Mouse (Mus musculus) hindbrain, embryonic 14.5 days (tissue): Measurements from ENCODE around the gene Tep1. TPM values are rescaled to one million over a fixed set of nuclear protein-coding genes. Genes with fewer than 3 reads are reported as not detected.

Source experiments
- ATAC-seq: fragments of 200-750 bp; cut with Nextera tagmentation; 2 replicates; pipeline ENCODE4 v1.8.0; 2017; ENCODE audit warnings: moderate number of reproducible peaks, mild to moderate bottlenecking, moderate TSS enrichment, moderate library complexity; ENCODE audit not compliant: low FRiP score
- DNase-seq: peaks from one replicate; pipeline ENCODE4 v3.0.0-alpha.2; 2015; ENCODE audit warnings: low spot score
- H3K27ac ChIP-seq: fragments of 300-500 bp; sonication (generic); 2 replicates; pipeline ENCODE4 v1.5.1; 2014; ENCODE audit warnings: mild to moderate bottlenecking, moderate library complexity
- H3K27me3 ChIP-seq: fragments of 300-500 bp; sonication (generic); 2 replicates; pipeline ENCODE4 v1.6.1; 2014; ENCODE audit warnings: mild to moderate bottlenecking, low read length, mixed read lengths; ENCODE audit not compliant: control insufficient read depth, insufficient read depth
- H3K36me3 ChIP-seq: fragments of 300-500 bp; sonication (generic); replicated peaks from 2 replicates; pipeline ENCODE4 v1.6.1; 2014; ENCODE audit not compliant: control insufficient read depth, insufficient read depth
- H3K4me1 ChIP-seq: fragments of 300-500 bp; sonication (generic); replicated peaks from 2 replicates; pipeline ENCODE4 v1.6.1; 2014; ENCODE audit warnings: antibody characterized with exemption, low read length, mixed read lengths; ENCODE audit not compliant: control insufficient read depth, insufficient read depth
- H3K4me2 ChIP-seq: fragments of 300-500 bp; sonication (generic); replicated peaks from 2 replicates; pipeline ENCODE4 v1.6.1; 2014; ENCODE audit warnings: mild to moderate bottlenecking, moderate library complexity
- H3K4me3 ChIP-seq: fragments of 300-500 bp; sonication (generic); replicated peaks from 2 replicates; pipeline ENCODE4 v1.5.1; 2014; ENCODE audit warnings: mild to moderate bottlenecking, low read length
- H3K9ac ChIP-seq: fragments of 300-500 bp; sonication (generic); 2 replicates; pipeline ENCODE4 v1.6.1; 2014
- H3K9me3 ChIP-seq: fragments of 300-500 bp; sonication (generic); 2 replicates; pipeline ENCODE4 v1.6.1; 2016; ENCODE audit warnings: low read length; ENCODE audit not compliant: control insufficient read depth
- WGBS: fragments of 180-500 bp; shearing (Covaris S2); extraction: QIAGEN DNeasy Blood & Tissue Kit; methylation state at CpG from one replicate; pipeline ENCODE4 v1.1.7; 2014; 5-methylcytosine and 5-hydroxymethylcytosine counted together
- polyA plus RNA-seq: library from polyadenylated mRNA; unstranded; fragments of >200 nt; fragmentation: Nextera tagmentation; extraction: Ambion mirVana; gene quantifications from 2 replicates; pipeline ENCODE4 v1.2.1, GENCODE M21; 2014

Gene Tep1
- polyA plus RNA-seq, 1 experiment from 2014 or later: 3.3 TPM

GRCm38 (mm10) chr14:50804683-50805082 is 65.7 kb downstream of the Tep1 start:
- no peak overlapping the region for H3K4me2 ChIP-seq
- H3K4me1 ChIP-seq: 0 out of 2 replicates have a peak, but pooled peaks cover 12% of the 10 kb centered on the region
- no peaks in the 10 kb centered on the region for H3K27me3 ChIP-seq
- WGBS: 75% methylated on average over 13 of the region's 13 CpGs
- ATAC-seq: no peak
- H3K4me3 ChIP-seq: no peak overlapping the region
- no peak for DNase-seq
- no peak overlapping the region for H3K9ac ChIP-seq
- H3K9me3 ChIP-seq: no peaks in the 10 kb centered on the region
- H3K36me3 ChIP-seq: no peaks in the 10 kb centered on the region
- no peak overlapping the region for H3K27ac ChIP-seq

- Histone ChIP-seq H3K27ac (no peak overlapping the region), H3K27me3 (no peaks in the 10 kb centered on the region), H3K9ac (no peak overlapping the region), H3K4me3 (no peak overlapping the region), H3K4me2 (no peak overlapping the region), H3K36me3 (no peaks in the 10 kb centered on the region), H3K9me3 (no peaks in the 10 kb centered on the region), H3K4me1 (0 out of 2 replicates have a peak, but pooled peaks cover 7% of the 10 kb centered on the region)
- DNase-seq (peak; percentile 48), ATAC-seq (no peak)
- 68% methylated on average over 4 of the region's 4 CpGs for WGBS
Measured at GRCm38 (mm10) chr14:50802843-50803562, 67.4 kb downstream of the Tep1 start.

- no peak for DNase-seq
- H3K27ac ChIP-seq: no peak overlapping the region
- 87% methylated on average over 6 of the region's 6 CpGs for WGBS
Measured at GRCm38 (mm10) chr14:50802441-50802840, 67.9 kb downstream of the Tep1 start.

GRCm38 (mm10) chr14:50799502-50800259 is 70.7 kb downstream of the Tep1 start:
- H3K27me3 ChIP-seq: no peaks in the 10 kb centered on the region
- no peak overlapping the region for H3K4me3 ChIP-seq
- no peak overlapping the region for H3K27ac ChIP-seq
- no peaks in the 10 kb centered on the region for H3K9me3 ChIP-seq
- H3K36me3 ChIP-seq: no peaks in the 10 kb centered on the region
- ATAC-seq (no peak), DNase-seq (peak; percentile 78)
- H3K4me2 ChIP-seq: no peak overlapping the region
- no peaks in the 10 kb centered on the region for H3K4me1 ChIP-seq
- no peak overlapping the region for H3K9ac ChIP-seq
- WGBS: 3% methylated on average over 3 of the region's 3 CpGs

More at GRCm38 (mm10) chr14:50802441-50802840, 67.9 kb downstream of the Tep1 start:
- Histone ChIP-seq H3K4me1 (0 out of 2 replicates have a peak, but pooled peaks cover 7% of the 10 kb centered on the region), H3K4me2 (no peak overlapping the region), H3K9ac (no peak overlapping the region), H3K36me3 (no peaks in the 10 kb centered on the region), H3K9me3 (no peaks in the 10 kb centered on the region), H3K27me3 (no peaks in the 10 kb centered on the region), H3K4me3 (no peak overlapping the region)
- ATAC-seq: no peak

- Histone ChIP-seq H3K9ac (no peak overlapping the region), H3K27me3 (no peaks in the 10 kb centered on the region), H3K9me3 (no peaks in the 10 kb centered on the region), H3K4me3 (no peak overlapping the region), H3K27ac (no peak overlapping the region), H3K36me3 (no peaks in the 10 kb centered on the region), H3K4me1 (no peaks in the 10 kb centered on the region), H3K4me2 (no peak overlapping the region)
- no peak for DNase-seq
- no peak for ATAC-seq
- WGBS: 68% methylated on average over 2 of the region's 2 CpGs
Measured at GRCm38 (mm10) chr14:50798512-50798911, 71.8 kb downstream of the Tep1 start.

- no peak overlapping the region for H3K9ac ChIP-seq
- no peaks in the 10 kb centered on the region for H3K27me3 ChIP-seq
- H3K4me3 ChIP-seq: no peak overlapping the region
- no peaks in the 10 kb centered on the region for H3K9me3 ChIP-seq
- H3K4me1 ChIP-seq: no peaks in the 10 kb centered on the region
- DNase-seq: no peak
- no peak overlapping the region for H3K4me2 ChIP-seq
- H3K36me3 ChIP-seq: no peaks in the 10 kb centered on the region
- H3K27ac ChIP-seq: no peak overlapping the region
- 88% methylated on average over 1 of the region's 1 CpGs for WGBS
- no peak for ATAC-seq
Measured at GRCm38 (mm10) chr14:50796464-50796863, 73.9 kb downstream of the Tep1 start.

GRCm38 (mm10) chr14:50795965-50796364 is 74.4 kb downstream of the Tep1 start:
- no peaks in the 10 kb centered on the region for H3K9me3 ChIP-seq
- ATAC-seq: no peak

GRCm38 (mm10) chr14:50795261-50795935 is 75.0 kb downstream of the Tep1 start:
- no peaks in the 10 kb centered on the region for H3K4me1 ChIP-seq
- H3K9ac ChIP-seq: no peak overlapping the region
- H3K36me3 ChIP-seq: no peaks in the 10 kb centered on the region
- ATAC-seq (no peak), DNase-seq (no peak)
- no peaks in the 10 kb centered on the region for H3K9me3 ChIP-seq
- H3K4me3 ChIP-seq: no peak overlapping the region
- H3K4me2 ChIP-seq: no peak overlapping the region
- no peak overlapping the region for H3K27ac ChIP-seq
- WGBS: 93% methylated on average over 24 of the region's 24 CpGs
- H3K27me3 ChIP-seq: no peaks in the 10 kb centered on the region

More at GRCm38 (mm10) chr14:50795965-50796364, 74.4 kb downstream of the Tep1 start:
- Histone ChIP-seq H3K9ac (no peak overlapping the region), H3K4me2 (no peak overlapping the region), H3K27me3 (no peaks in the 10 kb centered on the region), H3K4me3 (no peak overlapping the region), H3K4me1 (no peaks in the 10 kb centered on the region), H3K27ac (no peak overlapping the region), H3K36me3 (no peaks in the 10 kb centered on the region)
- WGBS: 89% methylated on average over 4 of the region's 4 CpGs
- DNase-seq: no peak

- Histone ChIP-seq H3K27me3 (no peaks in the 10 kb centered on the region), H3K9me3 (no peaks in the 10 kb centered on the region), H3K27ac (no peak overlapping the region), H3K4me1 (peaks cover 10% of the 10 kb centered on the region), H3K36me3 (no peaks in the 10 kb centered on the region), H3K4me3 (no peak overlapping the region), H3K9ac (no peak overlapping the region), H3K4me2 (no peak overlapping the region)
- 9% methylated on average over 2 of the region's 2 CpGs for WGBS
- ATAC-seq: no peak
- DNase-seq: peak; percentile 49
Measured at GRCm38 (mm10) chr14:50788157-50788556, 82.2 kb downstream of the Tep1 start.
